Mouse (Mus musculus): ENCODE data around the gene Sept12. TPM values are rescaled to one million over a fixed set of nuclear protein-coding genes. Genes with fewer than 3 reads are reported as not detected.
A peak's percentile ranks its signal among the peaks of the same experiment; 100 is the strongest.

The Sept12 gene
- polyA plus RNA-seq, 1 experiment: not detected

GRCm38 (mm10) chr16:5013054-5013838 lies 15.6 kb upstream of the Sept12 start, which contains the start of gene Rogdi:
Rogdi (minus strand) TSS chr16:5013553.
- WGBS: 1% methylated on average over 63 of the region's 63 CpGs
- TF ChIP-seq CTCF (IDR thresholded peaks at IDR 0.05; ENCODE audit: extremely low read depth, insufficient read depth, insufficient read length, insufficient replicate concordance) (no peak), POLR2A (IDR thresholded peaks at IDR 0.05; ENCODE audit: low read depth, low read length) (peak; percentile 45)
- DNase-seq (ENCODE audit: low read depth in 1 of 2, low spot score in 2 of 2): peak; percentile 88 to 96
- Histone ChIP-seq H3K4me3 (ENCODE audit: extremely low read depth, insufficient read depth, insufficient read length) (peak within 1 kb of the TSS; percentile 73), H3K36me3 (ENCODE audit: control insufficient read depth, insufficient read depth, low read length) (peaks cover 10% of the 10 kb centered on the region), H3K27me3 (ENCODE audit: control insufficient read depth, insufficient read depth, low read length) (no peaks in the 10 kb centered on the region), H3K4me1 (ENCODE audit: control insufficient read depth, insufficient read depth, insufficient read length) (peaks cover 16% of the 10 kb centered on the region), H3K27ac (ENCODE audit: insufficient read depth, low read length) (peak within 1 kb of the TSS; percentile 61)

GRCm38 (mm10) chr16:5012036-5013005 lies 14.7 kb upstream of the Sept12 start:
- peaks cover 9% of the 10 kb centered on the region for H3K36me3 ChIP-seq (ENCODE audit: control insufficient read depth, insufficient read depth, low read length)
- no peak for TF ChIP-seq POLR2A (IDR thresholded peaks at IDR 0.05; ENCODE audit: low read depth, low read length)
- peaks cover 16% of the 10 kb centered on the region for H3K4me1 ChIP-seq (ENCODE audit: control insufficient read depth, insufficient read depth, insufficient read length)
- H3K27me3 ChIP-seq (ENCODE audit: control insufficient read depth, insufficient read depth, low read length): no peaks in the 10 kb centered on the region
- peak overlapping the region; percentile 73 for H3K4me3 ChIP-seq (ENCODE audit: extremely low read depth, insufficient read depth, insufficient read length)
- peak overlapping the region; percentile 61 for H3K27ac ChIP-seq (ENCODE audit: insufficient read depth, low read length)
- 55% methylated on average over 13 of the region's 13 CpGs for WGBS
- no peak for DNase-seq (ENCODE audit: low read depth in 1 of 2, low spot score in 2 of 2)

- 33% methylated on average over 7 of the region's 7 CpGs for WGBS
- H3K36me3 ChIP-seq (ENCODE audit: control insufficient read depth, insufficient read depth, low read length): peaks cover 4% of the 10 kb centered on the region
- H3K4me3 ChIP-seq (ENCODE audit: extremely low read depth, insufficient read depth, insufficient read length): peak overlapping the region; percentile 19; the same call in 1 of the 2 replicates
These were observed 13.6 kb upstream of the Sept12 start for GRCm38 (mm10) chr16:5011285-5011684.

GRCm38 (mm10) chr16:5010371-5010935 lies 12.8 kb upstream of the Sept12 start:
- 92% methylated on average over 10 of the region's 10 CpGs for WGBS

More at GRCm38 (mm10) chr16:5011285-5011684, 13.6 kb upstream of the Sept12 start:
- TF ChIP-seq POLR2A (IDR thresholded peaks at IDR 0.05; ENCODE audit: low read depth, low read length) (no peak), CTCF (IDR thresholded peaks at IDR 0.05; ENCODE audit: extremely low read depth, insufficient read depth, insufficient read length, insufficient replicate concordance) (no peak)
- Histone ChIP-seq H3K27ac (ENCODE audit: insufficient read depth, low read length) (peak overlapping the region; percentile 83), H3K4me1 (ENCODE audit: control insufficient read depth, insufficient read depth, insufficient read length) (peaks cover 16% of the 10 kb centered on the region), H3K27me3 (ENCODE audit: control insufficient read depth, insufficient read depth, low read length) (no peaks in the 10 kb centered on the region)
- DNase-seq (ENCODE audit: low read depth in 1 of 2, low spot score in 2 of 2): peak; percentile 49 to 56

GRCm38 (mm10) chr16:5008076-5008475 lies 10.4 kb upstream of the Sept12 start:
- DNase-seq (ENCODE audit: low read depth in 1 of 2, low spot score in 2 of 2): no peak
- Histone ChIP-seq H3K27me3 (ENCODE audit: control insufficient read depth, insufficient read depth, low read length) (no peaks in the 10 kb centered on the region), H3K4me1 (ENCODE audit: control insufficient read depth, insufficient read depth, insufficient read length) (peaks cover 16% of the 10 kb centered on the region), H3K27ac (ENCODE audit: insufficient read depth, low read length) (no peak overlapping the region), H3K36me3 (ENCODE audit: control insufficient read depth, insufficient read depth, low read length) (peaks cover 2% of the 10 kb centered on the region; the same call in 1 of the 2 replicates), H3K4me3 (ENCODE audit: extremely low read depth, insufficient read depth, insufficient read length) (no peak overlapping the region)
- TF ChIP-seq CTCF (IDR thresholded peaks at IDR 0.05; ENCODE audit: extremely low read depth, insufficient read depth, insufficient read length, insufficient replicate concordance) (no peak), POLR2A (IDR thresholded peaks at IDR 0.05; ENCODE audit: low read depth, low read length) (no peak)
- 91% methylated on average over 12 of the region's 12 CpGs for WGBS

More at GRCm38 (mm10) chr16:5010371-5010935, 12.8 kb upstream of the Sept12 start:
- H3K4me3 ChIP-seq (ENCODE audit: extremely low read depth, insufficient read depth, insufficient read length): no peak overlapping the region
- no peaks in the 10 kb centered on the region for H3K27me3 ChIP-seq (ENCODE audit: control insufficient read depth, insufficient read depth, low read length)
- peaks cover 4% of the 10 kb centered on the region for H3K36me3 ChIP-seq (ENCODE audit: control insufficient read depth, insufficient read depth, low read length)
- no peak for DNase-seq (ENCODE audit: low read depth in 1 of 2, low spot score in 2 of 2)
- peak overlapping the region; percentile 83 for H3K27ac ChIP-seq (ENCODE audit: insufficient read depth, low read length)
- TF ChIP-seq CTCF (IDR thresholded peaks at IDR 0.05; ENCODE audit: extremely low read depth, insufficient read depth, insufficient read length, insufficient replicate concordance) (no peak), POLR2A (IDR thresholded peaks at IDR 0.05; ENCODE audit: low read depth, low read length) (no peak)
- peaks cover 16% of the 10 kb centered on the region for H3K4me1 ChIP-seq (ENCODE audit: control insufficient read depth, insufficient read depth, insufficient read length)

- Histone ChIP-seq H3K4me3 (ENCODE audit: extremely low read depth, insufficient read depth, insufficient read length) (no peak overlapping the region), H3K4me1 (ENCODE audit: control insufficient read depth, insufficient read depth, insufficient read length) (peaks cover 12% of the 10 kb centered on the region), H3K27ac (ENCODE audit: insufficient read depth, low read length) (no peak overlapping the region), H3K36me3 (ENCODE audit: control insufficient read depth, insufficient read depth, low read length) (peaks cover 2% of the 10 kb centered on the region; the same call in 1 of the 2 replicates), H3K27me3 (ENCODE audit: control insufficient read depth, insufficient read depth, low read length) (no peaks in the 10 kb centered on the region)
- TF ChIP-seq CTCF (IDR thresholded peaks at IDR 0.05; ENCODE audit: extremely low read depth, insufficient read depth, insufficient read length, insufficient replicate concordance): no peak
- no peak for TF ChIP-seq POLR2A (IDR thresholded peaks at IDR 0.05; ENCODE audit: low read depth, low read length)
- DNase-seq (ENCODE audit: low read depth in 1 of 2, low spot score in 2 of 2): no peak
- 96% methylated on average over 6 of the region's 6 CpGs for WGBS
These were observed 9.8 kb upstream of the Sept12 start for GRCm38 (mm10) chr16:5007492-5007891.
